Mouse (Mus musculus) forebrain, embryonic 12.5 days (tissue): ENCODE measurements around the gene Spp1. TPM values are rescaled to one million over a fixed set of nuclear protein-coding genes. Genes with fewer than 3 reads are reported as not detected.

ENCODE experiments used
- ATAC-seq: fragments of 200-750 bp; cut with Nextera tagmentation; 2 replicates; pipeline ENCODE4 v1.8.0; 2017; ENCODE audit warnings: moderate TSS enrichment; ENCODE audit not compliant: low FRiP score
- H3K27ac ChIP-seq: fragments of 300-500 bp; sonication (generic); 2 replicates; pipeline ENCODE4 v1.5.1; 2016; ENCODE audit warnings: mild to moderate bottlenecking
- H3K27me3 ChIP-seq: fragments of 300-500 bp; sonication (generic); 2 replicates; pipeline ENCODE4 v1.6.1; 2016; ENCODE audit warnings: mild to moderate bottlenecking
- H3K36me3 ChIP-seq: fragments of 300-500 bp; sonication (generic); replicated peaks from 2 replicates; pipeline ENCODE4 v1.6.1; 2016; ENCODE audit warnings: mild to moderate bottlenecking
- H3K4me1 ChIP-seq: fragments of 300-500 bp; sonication (generic); 2 replicates; pipeline ENCODE4 v1.6.1; 2016
- H3K4me2 ChIP-seq: fragments of 300-500 bp; sonication (generic); 2 replicates; pipeline ENCODE4 v1.6.1; 2016; ENCODE audit warnings: mild to moderate bottlenecking, moderate library complexity
- H3K4me3 ChIP-seq: fragments of 300-500 bp; sonication (generic); replicated peaks from 2 replicates; pipeline ENCODE4 v1.5.1; 2016; ENCODE audit warnings: mild to moderate bottlenecking
- H3K9ac ChIP-seq: fragments of 300-500 bp; sonication (generic); 2 replicates; pipeline ENCODE4 v1.6.1; 2016; ENCODE audit warnings: mild to moderate bottlenecking
- H3K9me3 ChIP-seq: fragments of 300-500 bp; sonication (generic); 2 replicates; pipeline ENCODE4 v1.6.1; 2016
- WGBS: fragments of 180-500 bp; shearing (Covaris S2); methylation state at CpG from one replicate; pipeline ENCODE4 v1.1.7; 2016; 5-methylcytosine and 5-hydroxymethylcytosine counted together
- polyA plus RNA-seq: library from polyadenylated mRNA; unstranded; fragments of >200 nt; fragmentation: Nextera tagmentation; extraction: Ambion mirVana; gene quantifications from 2 replicates; pipeline ENCODE4 v1.2.1, GENCODE M21; 2016

Spp1 gene
- 2.2 and 3.8 TPM in 2 replicates for polyA plus RNA-seq

DNA sequence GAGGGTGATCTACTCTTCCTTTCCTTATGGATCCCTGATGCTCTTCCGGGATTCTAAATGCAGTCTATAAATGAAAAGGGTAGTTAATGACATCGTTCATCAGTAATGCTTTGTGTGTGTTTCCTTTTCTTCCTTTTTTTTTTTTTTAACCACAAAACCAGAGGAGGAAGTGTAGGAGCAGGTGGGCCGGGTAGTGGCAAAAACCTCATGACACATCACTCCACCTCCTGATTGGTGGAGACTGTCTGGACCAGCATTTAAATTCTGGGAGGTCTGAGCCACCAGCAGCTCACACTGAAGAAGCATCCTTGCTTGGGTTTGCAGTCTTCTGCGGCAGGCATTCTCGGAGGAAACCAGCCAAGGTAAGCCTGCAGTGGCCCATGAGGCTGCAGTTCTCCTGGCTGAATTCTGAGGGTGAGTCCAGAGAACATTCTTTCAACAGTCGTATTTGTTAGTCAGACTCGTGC lies at the start of gene Spp1:
TSS of gene Spp1 (plus strand) at position 284 of the 467 bp plus-strand sequence.
- no peak for ATAC-seq
- Histone ChIP-seq H3K9ac (no peak within 1 kb of the TSS), H3K27ac (no peak within 1 kb of the TSS), H3K4me3 (no peak within 1 kb of the TSS), H3K4me1 (no peaks in the 10 kb centered on the region), H3K4me2 (no peak within 1 kb of the TSS), H3K27me3 (peaks cover 4% of the 10 kb centered on the region; the same call in 1 of the 2 replicates), H3K9me3 (no peaks in the 10 kb centered on the region), H3K36me3 (no peaks in the 10 kb centered on the region)
- 69% methylated on average over 7 of the region's 7 CpGs for WGBS

DNA sequence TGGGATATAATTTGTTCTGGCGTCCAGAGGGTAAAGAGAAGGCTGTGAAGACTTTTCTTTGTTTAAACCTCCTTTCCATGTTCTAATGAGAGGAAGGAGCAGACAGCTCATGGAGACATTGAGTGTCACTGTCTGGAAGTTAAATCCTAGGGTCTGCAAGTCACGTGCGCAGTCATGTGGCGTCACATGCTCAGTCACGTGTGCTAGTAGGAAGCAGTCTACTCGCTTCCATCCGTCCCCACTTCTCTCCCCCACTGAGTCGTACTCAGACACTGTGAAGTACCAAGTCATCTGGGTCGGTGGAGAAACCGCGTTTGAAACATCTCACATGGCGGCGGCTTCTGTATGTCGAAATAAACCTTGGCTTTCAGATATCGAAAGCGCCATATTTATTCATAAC lies 49.4 kb upstream of the Spp1 start:
- WGBS: 93% methylated on average over 16 of the region's 16 CpGs

DNA sequence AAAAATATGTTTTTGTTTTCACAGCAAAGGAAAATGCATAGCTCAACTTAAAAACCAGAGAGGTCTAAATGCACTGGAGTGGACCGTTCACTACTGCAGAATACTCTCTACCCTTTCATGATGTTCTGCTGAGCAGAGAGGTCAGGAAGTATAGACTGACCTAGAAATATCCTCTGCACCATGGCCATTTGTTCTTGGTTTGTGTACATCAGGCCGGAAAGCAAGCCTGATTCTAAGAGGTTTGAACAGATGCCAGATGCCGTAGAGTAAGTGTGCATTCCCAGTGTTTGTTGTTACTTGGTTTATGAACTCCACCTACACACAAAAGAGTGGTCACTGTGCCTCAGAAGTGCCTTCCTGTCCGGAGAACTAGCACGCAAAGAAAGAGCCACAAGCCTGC lies 48.0 kb upstream of the Spp1 start:
- no peaks in the 10 kb centered on the region for H3K36me3 ChIP-seq
- no peak overlapping the region for H3K4me3 ChIP-seq
- H3K4me2 ChIP-seq: no peak overlapping the region
- H3K9ac ChIP-seq: no peak overlapping the region
- no peak for ATAC-seq
- no peaks in the 10 kb centered on the region for H3K27me3 ChIP-seq
- no peak overlapping the region for H3K27ac ChIP-seq
- WGBS: 86% methylated on average over 5 of the region's 5 CpGs
- H3K4me1 ChIP-seq: no peaks in the 10 kb centered on the region
- no peaks in the 10 kb centered on the region for H3K9me3 ChIP-seq

More for the DNA sequence above, 49.4 kb upstream of the Spp1 start:
- Histone ChIP-seq H3K9me3 (no peaks in the 10 kb centered on the region), H3K27ac (no peak overlapping the region), H3K4me3 (no peak overlapping the region), H3K36me3 (no peaks in the 10 kb centered on the region), H3K27me3 (no peaks in the 10 kb centered on the region), H3K4me2 (no peak overlapping the region), H3K9ac (no peak overlapping the region), H3K4me1 (no peaks in the 10 kb centered on the region)
- ATAC-seq: no peak

DNA sequence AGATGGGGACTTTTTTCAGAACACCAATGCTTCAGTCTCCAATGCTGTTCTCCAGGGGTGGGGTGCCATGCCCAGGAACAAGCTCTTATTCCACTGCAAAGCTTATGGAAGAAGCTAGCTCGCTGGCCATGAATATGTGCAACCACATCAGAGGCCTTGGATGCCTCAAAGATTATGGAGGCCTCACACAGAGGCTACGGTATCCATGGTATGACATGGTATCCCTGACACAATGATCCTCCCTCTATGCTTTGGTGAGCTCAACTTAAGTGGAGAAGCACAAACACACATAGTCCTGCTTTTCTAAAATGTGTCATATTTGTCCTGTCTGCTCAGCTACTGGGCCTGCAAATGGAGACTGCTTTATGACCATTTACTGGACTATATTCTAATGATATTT lies 44.0 kb upstream of the Spp1 start:
- ATAC-seq: no peak
- no peak overlapping the region for H3K9ac ChIP-seq
- 80% methylated on average over 2 of the region's 2 CpGs for WGBS
- H3K4me2 ChIP-seq: no peak overlapping the region
- no peak overlapping the region for H3K4me3 ChIP-seq
- H3K27me3 ChIP-seq: no peaks in the 10 kb centered on the region
- H3K36me3 ChIP-seq: no peaks in the 10 kb centered on the region
- no peaks in the 10 kb centered on the region for H3K4me1 ChIP-seq
- H3K27ac ChIP-seq: no peak overlapping the region
- H3K9me3 ChIP-seq: no peaks in the 10 kb centered on the region

DNA sequence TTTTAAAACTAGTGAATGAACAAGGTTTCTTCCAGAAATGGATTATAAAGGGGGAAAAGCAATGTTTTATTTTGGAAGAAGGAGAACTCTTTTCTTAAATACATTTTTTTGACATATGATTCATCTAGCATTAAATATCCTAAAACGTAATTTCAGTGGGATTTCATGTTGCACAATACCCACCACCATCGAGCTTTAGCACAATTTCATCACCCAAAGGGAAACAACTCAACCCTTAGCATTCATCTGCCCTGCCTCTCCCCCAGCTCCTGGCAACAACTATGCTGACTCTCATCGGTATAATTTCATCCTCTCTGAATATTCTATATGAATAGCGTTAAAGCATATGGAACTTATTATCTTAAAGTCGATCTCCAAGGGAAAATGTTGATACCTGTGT lies 42.1 kb upstream of the Spp1 start:
- no peaks in the 10 kb centered on the region for H3K27me3 ChIP-seq
- H3K9ac ChIP-seq: no peak overlapping the region
- H3K4me2 ChIP-seq: no peak overlapping the region
- H3K9me3 ChIP-seq: no peaks in the 10 kb centered on the region
- no peak overlapping the region for H3K27ac ChIP-seq
- ATAC-seq: no peak
- H3K4me3 ChIP-seq: no peak overlapping the region
- H3K36me3 ChIP-seq: no peaks in the 10 kb centered on the region
- no peaks in the 10 kb centered on the region for H3K4me1 ChIP-seq
- WGBS: 89% methylated on average over 5 of the region's 5 CpGs

DNA sequence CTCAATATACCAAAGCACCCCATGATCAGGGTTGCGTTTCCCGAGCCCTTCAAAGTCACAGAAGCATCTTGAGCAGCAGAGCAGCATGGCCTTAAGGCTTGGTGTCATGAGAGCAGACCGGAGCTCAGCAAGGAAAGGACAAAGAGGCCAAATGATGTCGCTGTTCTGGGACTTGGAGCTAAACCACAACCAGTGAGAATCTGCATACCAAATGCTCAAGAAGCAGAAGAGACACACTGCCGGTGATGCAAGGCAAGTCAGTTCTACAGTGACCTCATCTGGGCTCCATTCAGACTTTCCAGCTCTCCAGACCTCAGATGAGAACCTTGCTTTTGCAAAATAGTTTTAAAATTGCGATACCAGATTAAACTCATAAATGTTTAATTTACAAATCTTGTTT lies 38.6 kb upstream of the Spp1 start:
- WGBS: 75% methylated on average over 6 of the region's 6 CpGs
- Histone ChIP-seq H3K9me3 (no peaks in the 10 kb centered on the region), H3K27me3 (no peaks in the 10 kb centered on the region), H3K27ac (no peak overlapping the region), H3K36me3 (no peaks in the 10 kb centered on the region), H3K4me1 (no peaks in the 10 kb centered on the region), H3K9ac (no peak overlapping the region), H3K4me2 (no peak overlapping the region), H3K4me3 (no peak overlapping the region)
- ATAC-seq: no peak

DNA sequence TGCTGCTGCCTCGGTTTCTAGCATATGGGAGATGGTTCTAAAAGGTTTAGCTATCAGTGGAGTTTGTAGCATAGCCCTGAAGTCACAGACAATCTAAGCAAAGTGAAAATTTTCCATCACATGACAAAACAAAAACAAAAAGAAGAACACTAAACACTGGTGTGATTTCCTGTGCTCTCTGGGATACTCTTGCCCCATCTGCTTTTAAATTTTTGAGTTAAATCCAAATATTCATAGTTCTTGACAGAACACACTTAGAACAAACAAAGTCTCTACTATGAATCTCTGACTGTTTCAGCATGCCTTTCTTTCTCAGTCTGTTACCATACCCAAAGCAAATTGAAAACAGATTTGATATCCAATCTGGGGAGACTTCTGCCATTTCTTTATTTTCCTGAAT lies 36.9 kb upstream of the Spp1 start:
- WGBS: 79% methylated on average over 1 of the region's 1 CpGs
- Histone ChIP-seq H3K27ac (no peak overlapping the region), H3K4me1 (peaks cover 4% of the 10 kb centered on the region; the same call in 1 of the 2 replicates), H3K4me3 (no peak overlapping the region), H3K36me3 (no peaks in the 10 kb centered on the region), H3K9ac (no peak overlapping the region), H3K4me2 (no peak overlapping the region), H3K9me3 (no peaks in the 10 kb centered on the region), H3K27me3 (no peaks in the 10 kb centered on the region)
- ATAC-seq: no peak

DNA sequence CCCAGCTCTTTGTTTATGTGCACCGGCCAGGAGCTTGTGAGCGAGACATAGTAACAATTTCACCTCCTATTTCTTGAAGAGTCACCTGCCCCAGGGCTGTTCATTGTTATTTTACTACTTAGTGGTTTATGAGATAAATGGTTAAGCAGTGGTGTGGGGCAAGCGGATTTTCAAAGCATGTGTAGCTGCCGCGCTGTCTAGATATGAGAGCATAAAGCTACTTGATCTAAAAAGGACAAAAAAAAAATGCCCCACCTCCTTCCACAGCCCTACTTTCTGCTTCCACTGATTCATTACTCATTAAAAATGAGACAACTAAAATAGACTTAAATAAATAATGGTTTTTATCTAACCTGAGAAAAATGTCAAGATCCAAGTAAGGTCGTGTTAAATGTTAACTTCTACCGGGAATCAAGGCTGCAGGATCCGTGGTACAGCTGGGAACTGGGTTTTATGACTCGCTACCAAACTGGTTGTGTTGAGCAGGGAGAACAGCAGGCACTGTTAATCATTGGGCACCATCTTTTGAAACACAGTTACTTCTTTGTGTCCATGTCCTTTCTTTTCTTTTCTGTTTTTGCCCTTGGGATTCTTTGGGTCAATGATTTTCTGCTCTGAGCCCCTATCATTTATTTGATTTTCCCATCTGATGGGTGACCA lies 35.5 kb upstream of the Spp1 start:
- Histone ChIP-seq H3K4me1 (peaks cover 4% of the 10 kb centered on the region; the same call in 1 of the 2 replicates), H3K4me2 (no peak overlapping the region), H3K27me3 (no peaks in the 10 kb centered on the region), H3K27ac (no peak overlapping the region), H3K4me3 (no peak overlapping the region), H3K9ac (no peak overlapping the region), H3K9me3 (no peaks in the 10 kb centered on the region), H3K36me3 (no peaks in the 10 kb centered on the region)
- 68% methylated on average over 9 of the region's 9 CpGs for WGBS
- no peak for ATAC-seq

DNA sequence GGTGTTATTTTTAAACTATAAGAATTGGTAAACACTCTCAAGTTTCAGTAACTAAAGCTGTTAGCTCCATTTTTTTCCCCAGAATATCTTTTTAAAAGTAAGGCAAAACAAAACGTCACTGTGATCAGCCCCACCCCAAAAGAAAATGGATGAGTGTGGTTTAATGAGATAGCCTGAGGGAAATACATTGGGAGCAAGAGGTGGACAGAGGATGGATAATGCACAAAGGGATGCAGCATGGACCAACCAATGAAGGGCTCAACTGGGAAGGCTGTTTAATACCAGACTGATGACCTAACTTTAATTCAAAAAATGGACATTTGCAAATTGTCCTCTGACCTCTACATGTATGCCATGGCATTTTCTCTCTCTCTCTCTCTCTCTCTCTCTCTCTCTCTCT lies 34.9 kb upstream of the Spp1 start:
- Histone ChIP-seq H3K27me3 (no peaks in the 10 kb centered on the region), H3K4me3 (no peak overlapping the region), H3K9me3 (no peaks in the 10 kb centered on the region), H3K4me1 (peaks cover 7% of the 10 kb centered on the region; the same call in 1 of the 2 replicates), H3K4me2 (no peak overlapping the region), H3K27ac (no peak overlapping the region), H3K36me3 (no peaks in the 10 kb centered on the region), H3K9ac (no peak overlapping the region)
- ATAC-seq: no peak
- WGBS: 49% methylated on average over 1 of the region's 1 CpGs

DNA sequence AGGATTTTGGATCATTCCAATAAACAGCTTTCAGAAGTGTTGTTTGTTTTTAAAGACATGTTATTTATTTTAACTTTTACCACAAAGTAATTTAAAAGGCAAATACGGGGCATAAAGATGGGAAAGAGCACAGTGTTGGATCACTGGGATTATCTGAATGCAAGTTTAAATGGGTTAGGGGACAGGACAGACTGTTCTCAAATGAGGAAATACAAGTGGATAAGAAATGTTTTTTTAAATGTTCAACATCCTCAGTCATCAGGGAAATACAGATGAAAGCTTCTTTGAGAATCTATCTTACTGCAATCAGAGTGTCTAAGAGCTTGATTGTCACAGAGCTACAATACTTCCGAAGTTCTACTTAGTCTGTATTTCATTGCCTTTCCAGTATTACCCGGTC lies 32.3 kb upstream of the Spp1 start:
- H3K4me2 ChIP-seq: no peak overlapping the region
- H3K4me3 ChIP-seq: no peak overlapping the region
- no peak for ATAC-seq
- peaks cover 7% of the 10 kb centered on the region; the same call in 1 of the 2 replicates for H3K4me1 ChIP-seq
- 66% methylated on average over 3 of the region's 3 CpGs for WGBS
- H3K36me3 ChIP-seq: no peaks in the 10 kb centered on the region
- no peak overlapping the region for H3K27ac ChIP-seq
- H3K9ac ChIP-seq: no peak overlapping the region
- H3K9me3 ChIP-seq: no peaks in the 10 kb centered on the region
- no peaks in the 10 kb centered on the region for H3K27me3 ChIP-seq

DNA sequence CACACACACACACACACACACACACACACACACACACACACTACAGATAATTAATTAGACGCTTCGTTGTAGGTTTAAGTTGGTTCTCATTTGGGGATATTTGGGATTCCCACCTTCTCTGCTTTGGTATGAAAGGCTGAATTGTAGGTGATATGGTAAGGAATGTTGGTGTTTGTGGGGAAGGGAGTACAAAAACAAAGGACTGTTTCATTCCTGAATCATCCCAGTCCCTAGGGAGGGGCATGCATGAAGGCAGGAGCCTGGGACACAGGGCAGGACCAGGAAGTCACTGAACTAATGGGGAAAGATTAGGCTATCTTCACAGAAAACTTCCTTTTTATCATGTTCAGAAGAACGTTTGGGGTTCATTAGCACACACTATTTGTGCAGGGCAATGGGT lies 31.6 kb upstream of the Spp1 start:
- no peak for ATAC-seq
- WGBS: 73% methylated on average over 3 of the region's 3 CpGs

DNA sequence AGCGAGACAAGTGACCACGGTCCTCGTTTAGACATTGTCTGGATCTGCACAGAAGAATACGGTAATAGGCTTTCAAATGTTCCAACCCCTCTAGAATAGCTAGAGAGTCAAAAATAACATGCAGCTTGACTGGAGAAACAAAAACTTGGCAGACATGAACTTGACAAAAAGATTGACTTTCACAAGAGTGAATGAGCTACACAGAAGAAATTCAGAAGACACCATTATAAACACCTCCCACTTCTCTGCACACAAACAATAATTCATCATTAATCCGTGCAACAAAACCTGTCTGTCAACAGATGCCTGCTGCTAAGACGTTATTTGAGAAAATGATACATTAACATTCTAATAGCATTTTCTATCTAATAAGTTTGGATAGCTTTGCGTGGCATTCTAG lies 30.4 kb upstream of the Spp1 start:
- Histone ChIP-seq H3K4me1 (peaks cover 7% of the 10 kb centered on the region; the same call in 1 of the 2 replicates), H3K36me3 (no peaks in the 10 kb centered on the region), H3K4me2 (no peak overlapping the region), H3K27me3 (no peaks in the 10 kb centered on the region), H3K9ac (no peak overlapping the region), H3K9me3 (no peaks in the 10 kb centered on the region), H3K4me3 (no peak overlapping the region), H3K27ac (no peak overlapping the region)
- no peak for ATAC-seq
- WGBS: 61% methylated on average over 7 of the region's 7 CpGs

More for the DNA sequence above, 31.6 kb upstream of the Spp1 start:
- Histone ChIP-seq H3K27ac (no peak overlapping the region), H3K36me3 (no peaks in the 10 kb centered on the region), H3K9me3 (no peaks in the 10 kb centered on the region), H3K4me2 (no peak overlapping the region), H3K27me3 (no peaks in the 10 kb centered on the region), H3K9ac (no peak overlapping the region), H3K4me1 (peaks cover 7% of the 10 kb centered on the region; the same call in 1 of the 2 replicates), H3K4me3 (no peak overlapping the region)

DNA sequence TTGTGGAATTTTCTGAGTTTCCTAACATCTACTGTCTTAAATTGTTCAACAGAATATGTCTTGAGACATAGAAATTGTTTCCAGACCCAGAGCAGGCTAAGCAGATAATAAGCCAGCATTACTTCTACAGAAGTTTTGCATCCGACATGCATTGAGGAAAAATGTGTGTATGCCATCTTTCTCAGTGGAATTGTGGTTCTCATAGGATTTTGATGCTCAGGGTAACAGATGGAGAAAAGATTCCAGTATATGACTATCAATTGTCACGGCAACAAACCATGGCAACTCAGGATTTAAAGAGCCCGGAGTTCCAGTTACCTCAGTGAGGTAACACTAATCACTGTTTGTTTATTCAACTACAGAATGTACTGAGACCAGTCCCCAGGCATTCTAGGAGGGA lies 29.9 kb upstream of the Spp1 start:
- Histone ChIP-seq H3K4me3 (no peak overlapping the region), H3K4me1 (peaks cover 7% of the 10 kb centered on the region; the same call in 1 of the 2 replicates), H3K27ac (no peak overlapping the region), H3K4me2 (no peak overlapping the region), H3K36me3 (no peaks in the 10 kb centered on the region), H3K9ac (no peak overlapping the region), H3K27me3 (no peaks in the 10 kb centered on the region), H3K9me3 (no peaks in the 10 kb centered on the region)
- no peak for ATAC-seq
- 77% methylated on average over 3 of the region's 3 CpGs for WGBS
